Mouse (Mus musculus): ENCODE measurements around the gene E030018B13Rik. TPM values are rescaled to one million over a fixed set of nuclear protein-coding genes. Genes with fewer than 3 reads are reported as not detected.

The E030018B13Rik gene
- polyA plus RNA-seq, 2 experiments, result not detected

- Histone ChIP-seq H3K27me3 (ENCODE audit: control insufficient read depth, insufficient read depth, low read length) (no peaks in the 10 kb centered on the region), H3K4me1 (replicated peaks; ENCODE audit: control insufficient read depth in 2 of 2, insufficient read depth in 2 of 2, low read length in 1 of 2) (peaks cover 21 to 44% of the 10 kb centered on the region in 2 experiments), H3K9me3 (ENCODE audit: control insufficient read depth, low read length) (no peaks in the 10 kb centered on the region), H3K4me2 (ENCODE audit: low read depth) (no peak overlapping the region; the same call in 1 of the 2 replicates), H3K36me3 (replicated peaks; ENCODE audit: control insufficient read depth, insufficient read depth, low read depth) (no peaks in the 10 kb centered on the region), H3K9ac (replicated peaks) (no peak overlapping the region; the same call in none of the 2 replicates), H3K27ac (no peak overlapping the region; the same call in 1 of the 2 replicates), H3K4me3 (ENCODE audit: insufficient read depth in 1 of 2, low read depth in 2 of 2, low read length in 2 of 2) (no peak overlapping the region)
- TF ChIP-seq CTCF (IDR thresholded peaks at IDR 0.05; ENCODE audit: low read depth) (no peak), EP300 (IDR thresholded peaks at IDR 0.05; ENCODE audit: low read depth) (no peak)
- ATAC-seq (ENCODE audit: insufficient read depth) (peak; percentile 64; the same call in 1 of the 2 replicates), DNase-seq (ENCODE audit: low read depth in 3 of 3, low spot score in 3 of 3) (no peak)
- WGBS (ENCODE audit: insufficient replicate concordance), result 38% methylated on average over 5 of the region's 5 CpGs
Observed at GRCm38 (mm10) chr7:63905642-63906041, 11.0 kb upstream of the E030018B13Rik start.

- no peak for DNase-seq (ENCODE audit: low read depth in 3 of 3, low spot score in 3 of 3)
- no peak overlapping the region for H3K4me2 ChIP-seq (ENCODE audit: low read depth)
- no peak overlapping the region for H3K27ac ChIP-seq
- H3K36me3 ChIP-seq (replicated peaks; ENCODE audit: control insufficient read depth, insufficient read depth, low read depth), result no peaks in the 10 kb centered on the region
- TF ChIP-seq EP300 (IDR thresholded peaks at IDR 0.05; ENCODE audit: low read depth), result no peak
- TF ChIP-seq CTCF (IDR thresholded peaks at IDR 0.05; ENCODE audit: low read depth), result no peak
- H3K4me3 ChIP-seq (ENCODE audit: insufficient read depth in 1 of 2, low read depth in 2 of 2, low read length in 2 of 2), result no peak overlapping the region
- no peaks in the 10 kb centered on the region for H3K27me3 ChIP-seq (ENCODE audit: control insufficient read depth, insufficient read depth, low read length)
- H3K9me3 ChIP-seq (ENCODE audit: control insufficient read depth, low read length), result no peaks in the 10 kb centered on the region
- no peak for ATAC-seq (ENCODE audit: insufficient read depth)
- 51% methylated on average over 5 of the region's 5 CpGs for WGBS (ENCODE audit: insufficient replicate concordance)
- H3K9ac ChIP-seq (replicated peaks), result no peak overlapping the region
- peaks cover 21 to 62% of the 10 kb centered on the region in 2 experiments for H3K4me1 ChIP-seq (replicated peaks; ENCODE audit: control insufficient read depth in 2 of 2, insufficient read depth in 2 of 2, low read length in 1 of 2)
Observed at GRCm38 (mm10) chr7:63907778-63908495, 8.7 kb upstream of the E030018B13Rik start.

- Histone ChIP-seq H3K4me2 (ENCODE audit: low read depth) (no peak overlapping the region), H3K9me3 (ENCODE audit: control insufficient read depth, low read length) (no peaks in the 10 kb centered on the region), H3K27ac (no peak overlapping the region), H3K36me3 (replicated peaks; ENCODE audit: control insufficient read depth, insufficient read depth, low read depth) (no peaks in the 10 kb centered on the region), H3K9ac (replicated peaks) (no peak overlapping the region), H3K4me3 (ENCODE audit: insufficient read depth in 1 of 2, low read depth in 2 of 2, low read length in 2 of 2) (no peak overlapping the region), H3K27me3 (ENCODE audit: control insufficient read depth, insufficient read depth, low read length) (no peaks in the 10 kb centered on the region), H3K4me1 (replicated peaks; ENCODE audit: control insufficient read depth in 2 of 2, insufficient read depth in 2 of 2, low read length in 1 of 2) (peaks cover 21 to 59% of the 10 kb centered on the region in 2 experiments)
- 24% methylated on average over 10 of the region's 11 CpGs for WGBS (ENCODE audit: insufficient replicate concordance)
- TF ChIP-seq EP300 (IDR thresholded peaks at IDR 0.05; ENCODE audit: low read depth) (no peak), CTCF (IDR thresholded peaks at IDR 0.05; ENCODE audit: low read depth) (no peak)
- no peak for DNase-seq (ENCODE audit: low read depth in 3 of 3, low spot score in 3 of 3)
- no peak for ATAC-seq (ENCODE audit: insufficient read depth)
Observed at GRCm38 (mm10) chr7:63908496-63909285, 8.0 kb upstream of the E030018B13Rik start.

GRCm38 (mm10) chr7:63910225-63910624 lies 6.4 kb upstream of the E030018B13Rik start:
- no peak overlapping the region for H3K27ac ChIP-seq
- no peak for ATAC-seq (ENCODE audit: insufficient read depth)
- no peaks in the 10 kb centered on the region for H3K36me3 ChIP-seq (replicated peaks; ENCODE audit: control insufficient read depth, insufficient read depth, low read depth)
- no peak for DNase-seq (ENCODE audit: low read depth in 3 of 3, low spot score in 3 of 3)
- H3K9me3 ChIP-seq (ENCODE audit: control insufficient read depth, low read length), result no peaks in the 10 kb centered on the region
- H3K27me3 ChIP-seq (ENCODE audit: control insufficient read depth, insufficient read depth, low read length), result no peaks in the 10 kb centered on the region
- H3K9ac ChIP-seq (replicated peaks), result no peak overlapping the region
- no peak for TF ChIP-seq CTCF (IDR thresholded peaks at IDR 0.05; ENCODE audit: low read depth)
- TF ChIP-seq EP300 (IDR thresholded peaks at IDR 0.05; ENCODE audit: low read depth), result no peak
- H3K4me2 ChIP-seq (ENCODE audit: low read depth), result no peak overlapping the region
- no peak overlapping the region for H3K4me3 ChIP-seq (ENCODE audit: insufficient read depth in 1 of 2, low read depth in 2 of 2, low read length in 2 of 2)
- 62% methylated on average over 5 of the region's 5 CpGs for WGBS (ENCODE audit: insufficient replicate concordance)
- peaks cover 16 to 59% of the 10 kb centered on the region in 2 experiments for H3K4me1 ChIP-seq (replicated peaks; ENCODE audit: control insufficient read depth in 2 of 2, insufficient read depth in 2 of 2, low read length in 1 of 2)

- WGBS (ENCODE audit: insufficient replicate concordance), result 20% methylated on average over 4 of the region's 4 CpGs
- H3K9ac ChIP-seq (replicated peaks), result no peak overlapping the region
- H3K4me2 ChIP-seq (ENCODE audit: low read depth), result no peak overlapping the region
- DNase-seq (ENCODE audit: low read depth in 3 of 3, low spot score in 3 of 3), result no peak
- peak; percentile 33 for TF ChIP-seq CTCF (IDR thresholded peaks at IDR 0.05; ENCODE audit: low read depth)
- no peak for TF ChIP-seq EP300 (IDR thresholded peaks at IDR 0.05; ENCODE audit: low read depth)
- peaks cover 9 to 52% of the 10 kb centered on the region in 2 experiments for H3K4me1 ChIP-seq (replicated peaks; ENCODE audit: control insufficient read depth in 2 of 2, insufficient read depth in 2 of 2, low read length in 1 of 2)
- no peak overlapping the region for H3K4me3 ChIP-seq (ENCODE audit: insufficient read depth in 1 of 2, low read depth in 2 of 2, low read length in 2 of 2)
- H3K9me3 ChIP-seq (ENCODE audit: control insufficient read depth, low read length), result no peaks in the 10 kb centered on the region
- no peak overlapping the region for H3K27ac ChIP-seq
- no peaks in the 10 kb centered on the region for H3K27me3 ChIP-seq (ENCODE audit: control insufficient read depth, insufficient read depth, low read length)
- no peak for ATAC-seq (ENCODE audit: insufficient read depth)
- no peaks in the 10 kb centered on the region for H3K36me3 ChIP-seq (replicated peaks; ENCODE audit: control insufficient read depth, insufficient read depth, low read depth)
Observed at GRCm38 (mm10) chr7:63910912-63911311, 5.7 kb upstream of the E030018B13Rik start.

All from liver, embryonic 14.5 days (tissue).